Mouse (Mus musculus): Measurements from ENCODE around the gene Gm48551. TPM values are rescaled to one million over a fixed set of nuclear protein-coding genes. Genes with fewer than 3 reads are reported as not detected.

Gm48551 gene
- polyA plus RNA-seq, 1 experiment from 2014 or later = 2.9 TPM

DNA sequence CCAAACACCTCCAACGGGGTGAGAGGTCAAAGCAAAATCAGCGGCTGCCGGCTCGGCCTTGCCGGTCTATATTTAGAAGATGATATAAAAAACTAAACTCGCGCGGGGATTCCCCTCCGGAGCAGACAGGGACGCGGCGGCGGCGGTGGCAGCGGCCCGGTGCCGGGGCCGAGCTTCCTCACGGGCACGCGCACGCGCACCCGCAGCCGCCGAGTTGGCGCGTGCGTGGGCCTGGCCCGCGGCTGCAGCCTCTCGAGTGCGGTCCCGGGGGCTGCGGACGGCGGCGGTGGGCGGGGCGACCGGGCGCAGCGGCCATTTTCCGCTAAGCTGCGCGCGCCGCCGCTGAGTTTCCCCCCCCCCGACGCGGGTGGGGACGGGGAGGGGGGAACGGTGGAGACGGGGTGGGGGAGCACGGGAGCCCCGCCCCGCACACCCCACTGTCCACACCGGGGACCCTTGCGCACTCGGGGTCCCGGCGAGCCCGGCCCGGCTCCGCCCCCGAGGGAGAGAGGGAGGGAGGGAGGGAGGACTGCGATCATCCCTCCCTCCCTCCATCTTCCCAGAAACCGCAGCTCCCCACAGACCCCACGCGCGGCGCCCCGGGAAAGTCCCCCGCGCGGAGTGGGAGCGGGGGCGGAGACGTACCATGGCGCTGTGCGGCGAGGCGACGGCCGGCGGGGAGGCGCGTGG lies 46.0 kb downstream of the Gm48551 start:
- peak; percentile 2; the same call in 1 of the 2 replicates for ATAC-seq (ENCODE audit: insufficient read depth, low FRiP score, low read depth)
- Histone ChIP-seq H3K9ac (peak overlapping the region; percentile 71), H3K4me2 (peak overlapping the region; percentile 95), H3K27me3 (replicated peaks) (no peaks in the 10 kb centered on the region), H3K27ac (peak overlapping the region; percentile 91), H3K4me1 (peaks cover 47% of the 10 kb centered on the region), H3K4me3 (replicated peaks) (peak overlapping the region; percentile 81), H3K36me3 (no peaks in the 10 kb centered on the region), H3K9me3 (no peaks in the 10 kb centered on the region)
- WGBS = under 1% methylated on average over 59 of the region's 89 CpGs

DNA sequence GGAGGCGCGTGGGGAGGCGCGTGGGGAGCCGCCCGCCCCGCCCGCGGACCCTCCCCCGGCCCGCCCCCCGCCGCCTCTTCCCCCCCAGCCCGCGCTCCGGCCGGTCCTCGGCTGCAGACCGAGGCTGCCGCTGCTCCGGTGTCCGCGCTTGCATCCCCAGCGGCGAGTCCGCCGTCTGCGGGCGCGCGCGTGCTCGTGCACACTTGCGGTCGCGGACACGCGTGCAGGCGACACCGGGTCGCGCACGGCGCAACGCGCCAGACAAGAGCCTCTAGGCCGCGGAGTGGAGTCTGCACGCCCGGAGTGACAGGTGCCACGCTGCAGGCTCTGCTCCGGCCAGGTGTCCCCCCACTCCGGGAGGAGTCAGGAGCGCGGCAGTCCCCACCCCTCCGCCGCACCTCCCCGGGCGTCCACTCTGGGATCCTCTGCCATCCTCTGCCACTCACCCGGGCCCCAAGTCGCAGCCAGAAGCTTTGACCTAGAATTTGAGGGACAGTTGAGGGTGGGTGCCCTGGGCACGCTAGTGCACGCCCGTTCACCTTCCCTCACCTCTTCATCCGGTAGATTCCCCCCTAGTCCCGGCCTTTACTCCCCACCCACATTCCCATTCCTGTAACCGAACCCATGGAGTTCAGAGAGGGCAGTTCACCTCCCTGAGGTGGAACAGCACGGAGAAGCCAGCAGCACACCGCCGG lies 46.7 kb downstream of the Gm48551 start:
- ATAC-seq (ENCODE audit: insufficient read depth, low FRiP score, low read depth) = no peak; the same call in 1 of the 2 replicates
- no peaks in the 10 kb centered on the region for H3K27me3 ChIP-seq (replicated peaks)
- peak overlapping the region; percentile 91 for H3K27ac ChIP-seq
- H3K4me3 ChIP-seq (replicated peaks) = peak overlapping the region; percentile 81
- H3K9ac ChIP-seq = peak overlapping the region; percentile 71
- no peaks in the 10 kb centered on the region for H3K9me3 ChIP-seq
- H3K4me2 ChIP-seq = peak overlapping the region; percentile 95
- peaks cover 45% of the 10 kb centered on the region for H3K4me1 ChIP-seq
- no peaks in the 10 kb centered on the region for H3K36me3 ChIP-seq
- WGBS = 2% methylated on average over 46 of the region's 70 CpGs

DNA sequence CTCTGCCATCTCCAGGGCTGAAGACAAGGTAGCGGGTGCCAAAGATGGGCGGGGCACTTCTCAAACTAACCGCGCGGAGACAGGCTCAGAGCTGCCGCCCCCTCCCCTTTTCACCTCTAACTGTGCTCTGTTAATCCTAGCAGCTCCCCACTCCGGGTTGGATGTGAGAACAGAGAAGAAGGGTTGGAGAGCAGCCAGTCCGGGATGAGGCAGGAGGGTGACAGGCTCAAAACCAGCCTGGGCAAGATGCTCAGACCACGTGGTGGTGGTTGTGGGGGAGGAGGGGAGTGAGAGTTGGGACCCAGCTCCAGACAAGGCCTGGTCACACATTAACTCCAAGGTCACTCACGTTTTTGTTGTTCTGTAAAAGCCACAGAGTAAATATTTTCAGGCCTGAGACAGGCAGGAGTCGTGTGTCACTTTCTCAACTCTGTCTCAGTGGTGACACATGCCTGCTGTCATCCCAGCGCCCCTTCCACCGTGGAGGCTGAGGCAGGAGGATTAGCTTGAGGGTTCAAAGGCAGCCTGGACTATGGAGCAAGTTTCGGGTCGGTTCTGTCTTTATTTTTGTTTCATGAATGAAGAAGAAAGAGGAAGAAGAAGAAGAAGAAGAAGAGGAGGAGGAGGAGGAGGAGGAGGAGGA lies 47.4 kb downstream of the Gm48551 start:
- Histone ChIP-seq H3K9me3 (no peaks in the 10 kb centered on the region), H3K9ac (no peak overlapping the region), H3K4me3 (replicated peaks) (peak overlapping the region; percentile 81), H3K4me1 (peaks cover 45% of the 10 kb centered on the region), H3K36me3 (no peaks in the 10 kb centered on the region), H3K27ac (peak overlapping the region; percentile 91), H3K4me2 (peak overlapping the region; percentile 95), H3K27me3 (replicated peaks) (no peaks in the 10 kb centered on the region)
- no peak for ATAC-seq (ENCODE audit: insufficient read depth, low FRiP score, low read depth)
- 13% methylated on average over 15 of the region's 15 CpGs for WGBS

DNA sequence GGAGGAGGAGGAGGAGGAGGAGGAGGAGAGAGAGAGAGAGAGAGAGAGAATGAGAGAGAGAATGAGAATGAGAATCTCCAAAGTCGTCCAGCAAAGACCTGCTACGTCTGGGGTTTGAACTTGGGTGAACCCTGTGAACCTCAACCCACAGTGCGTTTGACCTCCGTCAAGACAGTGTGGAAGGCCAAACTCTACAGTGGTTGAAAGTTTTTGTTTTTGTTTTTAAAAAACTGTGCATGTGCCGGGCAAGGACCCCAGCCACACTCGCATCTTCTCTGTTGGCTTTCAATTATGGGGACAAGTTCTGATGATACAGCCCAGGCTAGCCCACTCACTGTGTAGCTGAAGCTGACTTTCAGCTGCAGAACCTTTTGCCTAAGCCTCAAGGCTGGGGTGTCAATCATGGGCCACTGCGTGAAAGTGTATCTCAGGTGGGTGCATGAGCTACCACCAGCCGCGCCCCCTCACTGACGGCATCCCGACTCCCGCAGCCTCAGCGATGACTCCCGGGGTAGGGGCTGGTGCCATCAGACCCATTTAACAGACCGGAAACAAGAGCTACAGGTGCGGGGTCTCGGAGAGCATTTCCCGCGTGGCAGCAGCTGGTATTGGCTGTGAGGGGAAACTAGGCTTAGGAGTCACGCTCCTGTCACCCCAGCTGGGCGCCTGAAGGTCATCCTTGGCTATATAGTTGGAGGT lies 48.1 kb downstream of the Gm48551 start:
- no peaks in the 10 kb centered on the region for H3K27me3 ChIP-seq (replicated peaks)
- H3K36me3 ChIP-seq = no peaks in the 10 kb centered on the region
- peak overlapping the region; percentile 55 for H3K4me2 ChIP-seq
- no peak overlapping the region for H3K9ac ChIP-seq
- no peaks in the 10 kb centered on the region for H3K9me3 ChIP-seq
- peaks cover 43% of the 10 kb centered on the region for H3K4me1 ChIP-seq
- no peak; the same call in 1 of the 2 replicates for ATAC-seq (ENCODE audit: insufficient read depth, low FRiP score, low read depth)
- H3K27ac ChIP-seq = no peak overlapping the region
- 63% methylated on average over 21 of the region's 21 CpGs for WGBS
- H3K4me3 ChIP-seq (replicated peaks) = peak overlapping the region; percentile 20; the same call in 1 of the 2 replicates

DNA sequence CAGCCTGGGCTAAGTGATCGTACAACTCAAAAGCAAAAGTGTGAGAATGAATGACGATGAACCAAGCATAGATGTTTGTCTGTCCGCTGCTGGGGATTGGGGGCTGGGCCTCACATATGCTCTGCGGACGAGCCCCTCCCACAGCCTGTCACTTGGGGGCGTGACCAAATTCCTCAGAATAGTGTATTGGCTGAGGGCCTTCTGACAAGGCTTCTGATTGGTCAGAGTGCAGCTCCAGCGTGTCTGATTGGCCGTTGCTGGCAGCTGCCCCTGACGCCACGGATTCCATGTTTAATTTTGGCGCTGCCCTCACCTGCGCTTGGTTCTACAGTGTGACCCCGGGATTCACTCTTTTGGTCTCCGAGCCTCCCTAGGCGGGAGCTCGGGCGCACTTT lies 48.6 kb downstream of the Gm48551 start:
- Histone ChIP-seq H3K9ac (no peak overlapping the region), H3K27me3 (replicated peaks) (no peaks in the 10 kb centered on the region), H3K36me3 (no peaks in the 10 kb centered on the region), H3K4me3 (replicated peaks) (peak overlapping the region; percentile 20), H3K9me3 (no peaks in the 10 kb centered on the region), H3K4me2 (peak overlapping the region; percentile 55), H3K27ac (no peak overlapping the region), H3K4me1 (peaks cover 41% of the 10 kb centered on the region)
- WGBS = 4% methylated on average over 17 of the region's 17 CpGs
- ATAC-seq (ENCODE audit: insufficient read depth, low FRiP score, low read depth) = peak; percentile 79

DNA sequence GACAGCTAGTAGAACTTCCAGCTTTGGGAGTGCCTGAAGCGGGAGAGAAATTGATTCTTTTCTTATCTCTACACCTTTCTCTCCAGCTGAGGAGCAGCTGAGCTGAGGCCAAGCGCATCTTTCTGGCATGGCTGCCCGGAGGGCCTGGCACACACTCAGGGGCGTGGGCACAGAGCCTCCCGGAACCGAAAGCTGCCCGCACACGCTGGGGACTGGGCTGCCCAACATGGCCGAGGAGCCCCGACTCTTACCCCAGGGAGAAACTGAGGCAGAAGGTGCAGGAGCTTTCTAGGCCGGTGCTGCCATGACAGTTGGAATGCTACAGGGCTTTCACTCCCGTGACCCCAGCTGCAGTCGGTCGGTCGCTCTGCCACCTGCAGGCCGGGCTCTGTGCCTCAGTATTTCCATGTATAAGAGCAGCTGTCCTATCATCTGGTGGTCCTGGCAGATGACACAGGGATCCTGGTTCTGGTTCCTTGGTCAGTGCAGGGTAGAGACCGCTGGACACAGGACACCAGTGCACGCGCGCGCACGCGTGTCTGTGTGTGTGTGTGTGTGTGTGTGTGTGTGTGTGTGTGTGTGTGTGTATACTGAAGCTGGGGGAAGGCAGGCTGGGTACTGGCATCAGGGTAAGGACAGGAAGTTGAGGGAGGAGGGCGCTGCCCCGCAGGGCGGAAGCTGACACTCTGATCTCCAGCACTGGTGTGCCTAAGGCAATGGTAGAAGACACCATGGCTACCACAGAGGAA lies 49.4 kb downstream of the Gm48551 start:
- WGBS = 74% methylated on average over 26 of the region's 26 CpGs
- no peaks in the 10 kb centered on the region for H3K36me3 ChIP-seq
- ATAC-seq (ENCODE audit: insufficient read depth, low FRiP score, low read depth) = no peak
- no peak overlapping the region for H3K4me3 ChIP-seq (replicated peaks)
- no peak overlapping the region for H3K9ac ChIP-seq
- H3K4me1 ChIP-seq = peaks cover 41% of the 10 kb centered on the region
- peak overlapping the region; percentile 4; the same call in 1 of the 2 replicates for H3K27ac ChIP-seq
- H3K9me3 ChIP-seq = no peaks in the 10 kb centered on the region
- peak overlapping the region; percentile 55; the same call in 1 of the 2 replicates for H3K4me2 ChIP-seq
- no peaks in the 10 kb centered on the region for H3K27me3 ChIP-seq (replicated peaks)

DNA sequence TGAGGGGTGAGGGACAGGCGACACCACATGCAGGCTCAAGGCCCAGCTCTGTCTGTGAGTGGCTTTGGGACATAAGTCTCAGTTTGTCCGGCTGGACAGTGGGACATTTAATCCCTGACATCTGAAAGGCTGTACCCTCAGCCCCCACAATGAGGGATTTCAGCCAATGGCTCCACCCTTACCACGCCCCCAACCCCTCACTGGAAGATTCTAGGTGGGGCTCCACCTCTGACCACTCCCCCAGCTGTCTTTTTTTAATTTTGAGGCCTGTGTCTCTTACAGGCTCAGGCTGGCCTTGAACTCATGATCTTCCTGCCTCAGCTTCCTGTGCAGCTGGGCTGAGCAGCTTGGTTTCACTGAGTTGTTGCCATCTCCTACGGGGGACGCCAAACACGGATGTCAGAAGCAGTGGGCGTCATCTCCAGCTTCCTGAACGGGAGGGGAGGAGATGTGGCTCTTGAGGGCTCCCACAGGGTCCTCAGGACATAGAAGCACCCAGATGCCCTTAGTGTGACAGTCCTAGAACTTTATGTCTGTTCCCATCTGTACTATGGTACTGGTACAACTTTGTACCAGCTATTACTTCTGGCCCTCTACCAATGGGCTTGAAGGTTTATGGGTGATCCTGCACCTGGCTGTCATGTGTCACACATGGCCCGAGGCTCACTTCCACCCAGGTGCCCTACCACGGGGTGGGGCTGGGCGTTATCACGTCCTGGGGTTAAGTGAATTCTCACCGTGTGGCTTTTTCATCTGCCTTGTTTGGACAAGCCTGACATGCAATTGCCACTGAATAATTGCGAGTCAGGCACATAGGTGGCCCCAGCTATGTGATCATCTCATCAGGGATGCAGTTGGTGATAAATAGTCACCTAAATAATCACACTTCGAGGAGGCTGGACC lies 50.3 kb downstream of the Gm48551 start:
- no peak for ATAC-seq (ENCODE audit: insufficient read depth, low FRiP score, low read depth)
- no peaks in the 10 kb centered on the region for H3K36me3 ChIP-seq
- H3K4me2 ChIP-seq = no peak overlapping the region
- no peak overlapping the region for H3K9ac ChIP-seq
- no peaks in the 10 kb centered on the region for H3K27me3 ChIP-seq (replicated peaks)
- no peak overlapping the region for H3K4me3 ChIP-seq (replicated peaks)
- peak overlapping the region; percentile 26; the same call in 1 of the 2 replicates for H3K27ac ChIP-seq
- H3K4me1 ChIP-seq = peaks cover 40% of the 10 kb centered on the region
- H3K9me3 ChIP-seq = no peaks in the 10 kb centered on the region
- 47% methylated on average over 15 of the region's 15 CpGs for WGBS

DNA sequence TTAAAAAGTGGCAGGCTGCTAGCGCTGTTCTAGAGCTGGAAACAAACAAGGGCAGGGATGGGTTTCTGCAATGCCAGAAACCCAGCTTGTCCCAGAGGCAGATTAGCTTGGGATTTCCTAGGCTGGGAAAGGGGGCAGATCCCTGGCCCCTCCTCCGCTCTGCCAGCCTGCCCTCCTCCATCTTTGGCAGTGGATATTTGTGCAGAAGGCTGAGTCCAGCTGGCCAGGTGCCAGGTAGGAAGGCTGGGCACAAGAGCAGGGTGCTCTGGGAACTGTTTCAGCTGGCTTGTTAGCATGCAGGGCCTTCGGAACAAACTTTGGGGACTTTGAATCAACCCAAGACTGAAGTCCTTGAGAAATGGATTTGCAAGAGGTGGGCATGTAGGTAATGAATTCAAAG lies 51.2 kb downstream of the Gm48551 start:
- Histone ChIP-seq H3K4me2 (no peak overlapping the region), H3K4me1 (peaks cover 37% of the 10 kb centered on the region), H3K9me3 (no peaks in the 10 kb centered on the region), H3K4me3 (replicated peaks) (no peak overlapping the region), H3K27ac (peak overlapping the region; percentile 26; the same call in 1 of the 2 replicates), H3K27me3 (replicated peaks) (no peaks in the 10 kb centered on the region), H3K9ac (no peak overlapping the region), H3K36me3 (no peaks in the 10 kb centered on the region)
- no peak for ATAC-seq (ENCODE audit: insufficient read depth, low FRiP score, low read depth)
- WGBS = 70% methylated on average over 3 of the region's 3 CpGs

DNA sequence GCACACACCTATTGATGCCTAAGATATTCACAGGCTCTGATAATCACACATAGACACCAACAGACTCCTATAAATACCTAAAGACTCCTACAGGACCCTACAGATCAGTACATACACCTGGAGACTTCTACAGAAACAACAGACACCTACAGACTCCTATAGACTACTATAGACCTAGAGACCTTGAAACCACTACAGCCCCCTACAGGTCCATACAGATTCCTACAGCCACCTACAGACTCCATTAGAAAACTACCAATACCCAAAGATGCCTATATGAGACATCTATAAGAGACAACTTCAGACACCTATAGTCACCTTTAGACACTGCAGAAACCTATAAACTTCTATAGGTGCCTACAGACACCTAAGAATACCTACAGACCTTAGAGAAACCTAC lies 56.8 kb downstream of the Gm48551 start:
- Histone ChIP-seq H3K27me3 (replicated peaks) (no peaks in the 10 kb centered on the region), H3K36me3 (no peaks in the 10 kb centered on the region), H3K4me1 (no peaks in the 10 kb centered on the region), H3K4me2 (no peak overlapping the region), H3K9me3 (no peaks in the 10 kb centered on the region), H3K27ac (no peak overlapping the region), H3K4me3 (replicated peaks) (no peak overlapping the region), H3K9ac (no peak overlapping the region)
- ATAC-seq (ENCODE audit: insufficient read depth, low FRiP score, low read depth) = no peak

All from stomach, embryonic 15.5 days (tissue).